Mouse (Mus musculus): Measurements from ENCODE around the gene Cacng5. TPM values are rescaled to one million over a fixed set of nuclear protein-coding genes. Genes with fewer than 3 reads are reported as not detected.

The Cacng5 gene
- polyA plus RNA-seq, 1 experiment from 2014 or later: 0.22 TPM

DNA sequence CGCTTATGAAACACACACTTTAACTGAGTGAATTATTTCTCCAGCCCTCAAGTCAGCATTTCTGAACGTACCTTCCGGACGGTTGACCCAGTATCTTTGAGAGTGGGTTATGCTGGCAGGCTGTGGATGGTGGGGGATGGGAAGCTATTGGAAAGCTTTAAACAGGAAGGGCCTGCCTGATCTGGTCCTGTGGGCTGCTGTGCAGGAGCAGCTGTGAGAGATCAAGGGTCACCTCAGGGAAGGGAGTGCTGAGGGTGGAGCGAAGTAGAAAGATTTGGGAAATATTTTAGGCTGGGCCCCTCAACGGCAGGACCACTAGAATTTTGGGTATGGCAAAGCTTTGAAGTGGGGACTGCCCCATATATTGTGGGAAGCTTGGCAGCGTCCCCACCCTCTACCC is 16.9 kb upstream of the Cacng5 start:
- no peaks in the 10 kb centered on the region for H3K27me3 ChIP-seq (ENCODE audit: insufficient read depth, low read length)
- no peaks in the 10 kb centered on the region for H3K9me3 ChIP-seq (ENCODE audit: low read length)
- no peak overlapping the region for H3K4me2 ChIP-seq (replicated peaks; ENCODE audit: low read depth, low read length)
- 55% methylated on average over 7 of the region's 7 CpGs for WGBS
- H3K4me1 ChIP-seq (ENCODE audit: insufficient read depth, low read length): no peaks in the 10 kb centered on the region
- no peaks in the 10 kb centered on the region for H3K36me3 ChIP-seq (ENCODE audit: insufficient read depth, low read length)
- no peak overlapping the region for H3K27ac ChIP-seq (ENCODE audit: low read length)
- no peak overlapping the region for H3K4me3 ChIP-seq (ENCODE audit: low read length)
- no peak overlapping the region for H3K9ac ChIP-seq (replicated peaks; ENCODE audit: low read length)
- ATAC-seq (ENCODE audit: low FRiP score, low TSS enrichment): no peak

DNA sequence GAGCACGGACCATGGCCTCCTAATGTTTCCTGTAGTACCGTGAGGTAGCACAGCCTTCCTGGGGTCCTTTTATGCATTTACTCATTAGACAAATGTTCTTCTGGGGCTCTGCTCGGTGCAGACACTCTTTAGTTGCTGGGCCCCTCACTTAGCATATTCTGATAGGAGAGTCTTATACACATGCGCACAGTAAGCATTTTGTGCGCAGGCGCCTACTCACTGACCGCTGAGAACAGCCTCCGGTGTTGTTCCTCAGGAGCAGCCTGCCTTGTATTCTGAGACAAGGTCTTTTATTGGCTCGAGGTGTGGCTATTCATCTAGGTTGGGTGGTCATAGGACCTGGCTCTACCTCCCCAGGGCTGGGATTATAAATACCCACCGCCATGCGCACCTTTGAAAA is 16.4 kb upstream of the Cacng5 start:
- H3K4me2 ChIP-seq (replicated peaks; ENCODE audit: low read depth, low read length): no peak overlapping the region
- WGBS: 80% methylated on average over 11 of the region's 11 CpGs
- no peaks in the 10 kb centered on the region for H3K36me3 ChIP-seq (ENCODE audit: insufficient read depth, low read length)
- H3K4me3 ChIP-seq (ENCODE audit: low read length): no peak overlapping the region
- H3K9me3 ChIP-seq (ENCODE audit: low read length): no peaks in the 10 kb centered on the region
- no peak overlapping the region for H3K27ac ChIP-seq (ENCODE audit: low read length)
- no peak overlapping the region for H3K9ac ChIP-seq (replicated peaks; ENCODE audit: low read length)
- no peaks in the 10 kb centered on the region for H3K4me1 ChIP-seq (ENCODE audit: insufficient read depth, low read length)
- ATAC-seq (ENCODE audit: low FRiP score, low TSS enrichment): no peak
- H3K27me3 ChIP-seq (ENCODE audit: insufficient read depth, low read length): no peaks in the 10 kb centered on the region

DNA sequence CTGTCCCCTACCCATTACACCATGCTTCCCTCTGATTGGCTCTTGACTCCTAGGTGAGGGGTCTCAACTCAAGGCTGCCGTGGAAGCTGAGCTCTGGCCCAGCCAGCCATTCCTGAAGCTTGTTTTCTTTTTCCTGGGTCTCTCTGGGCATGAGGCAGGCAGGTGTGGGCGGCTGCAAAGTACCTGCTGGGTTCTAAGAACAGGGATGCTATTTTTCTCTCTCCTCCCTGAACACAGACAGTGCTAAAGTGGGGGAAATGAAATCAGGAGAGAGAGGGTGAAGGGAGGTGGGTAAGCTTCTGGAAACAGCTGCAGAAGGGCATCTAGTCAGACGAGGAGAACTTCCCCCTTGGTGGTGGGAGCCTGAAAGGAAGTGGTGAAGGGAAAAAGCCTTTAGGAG is 14.9 kb upstream of the Cacng5 start:
- H3K4me2 ChIP-seq (replicated peaks; ENCODE audit: low read depth, low read length): no peak overlapping the region
- H3K4me1 ChIP-seq (ENCODE audit: insufficient read depth, low read length): no peaks in the 10 kb centered on the region
- no peaks in the 10 kb centered on the region for H3K36me3 ChIP-seq (ENCODE audit: insufficient read depth, low read length)
- no peak overlapping the region for H3K4me3 ChIP-seq (ENCODE audit: low read length)
- H3K9me3 ChIP-seq (ENCODE audit: low read length): no peaks in the 10 kb centered on the region
- 46% methylated on average over 3 of the region's 3 CpGs for WGBS
- ATAC-seq (ENCODE audit: low FRiP score, low TSS enrichment): no peak
- H3K27me3 ChIP-seq (ENCODE audit: insufficient read depth, low read length): no peaks in the 10 kb centered on the region
- H3K9ac ChIP-seq (replicated peaks; ENCODE audit: low read length): no peak overlapping the region
- no peak overlapping the region for H3K27ac ChIP-seq (ENCODE audit: low read length)

DNA sequence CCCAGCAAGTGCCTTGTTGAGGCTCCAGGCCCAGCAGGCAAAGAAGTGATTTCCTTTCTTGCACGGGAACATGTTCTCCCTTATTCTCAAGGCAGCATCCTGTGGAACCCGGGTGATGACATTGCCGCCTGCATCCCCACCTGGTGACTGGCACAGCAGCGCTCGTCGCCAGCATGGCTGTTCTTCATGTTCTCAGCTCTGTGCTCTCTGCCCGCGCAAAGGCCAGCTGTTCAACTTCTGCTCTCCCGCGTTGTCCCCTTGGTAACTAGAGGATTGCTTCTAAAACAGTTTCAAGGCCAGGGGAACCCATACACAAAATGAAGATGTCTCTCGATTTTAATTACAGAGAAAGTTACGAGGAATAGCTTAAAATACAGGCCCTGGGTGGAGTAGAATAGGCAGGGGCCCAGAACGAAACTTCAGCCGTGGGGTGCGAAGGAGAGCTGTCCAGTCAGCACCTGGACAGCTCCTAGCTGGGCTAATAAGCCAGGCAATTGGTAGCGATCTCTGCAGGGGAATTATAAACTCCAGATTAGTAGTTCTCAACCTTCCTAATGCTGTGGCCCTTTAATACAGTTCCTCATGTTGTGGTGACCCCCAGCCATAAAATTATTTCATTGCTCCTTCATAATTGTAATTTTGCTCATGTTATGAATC is 5.1 kb upstream of the Cacng5 start:
- H3K27me3 ChIP-seq (ENCODE audit: insufficient read depth, low read length): peaks cover 17% of the 10 kb centered on the region; the same call in 1 of the 2 replicates
- H3K9ac ChIP-seq (replicated peaks; ENCODE audit: low read length): no peak overlapping the region
- no peak overlapping the region for H3K4me3 ChIP-seq (ENCODE audit: low read length)
- no peaks in the 10 kb centered on the region for H3K36me3 ChIP-seq (ENCODE audit: insufficient read depth, low read length)
- H3K9me3 ChIP-seq (ENCODE audit: low read length): no peaks in the 10 kb centered on the region
- no peak for ATAC-seq (ENCODE audit: low FRiP score, low TSS enrichment)
- H3K4me2 ChIP-seq (replicated peaks; ENCODE audit: low read depth, low read length): no peak overlapping the region
- no peak overlapping the region for H3K27ac ChIP-seq (ENCODE audit: low read length)
- no peaks in the 10 kb centered on the region for H3K4me1 ChIP-seq (ENCODE audit: insufficient read depth, low read length)
- 46% methylated on average over 16 of the region's 16 CpGs for WGBS

DNA sequence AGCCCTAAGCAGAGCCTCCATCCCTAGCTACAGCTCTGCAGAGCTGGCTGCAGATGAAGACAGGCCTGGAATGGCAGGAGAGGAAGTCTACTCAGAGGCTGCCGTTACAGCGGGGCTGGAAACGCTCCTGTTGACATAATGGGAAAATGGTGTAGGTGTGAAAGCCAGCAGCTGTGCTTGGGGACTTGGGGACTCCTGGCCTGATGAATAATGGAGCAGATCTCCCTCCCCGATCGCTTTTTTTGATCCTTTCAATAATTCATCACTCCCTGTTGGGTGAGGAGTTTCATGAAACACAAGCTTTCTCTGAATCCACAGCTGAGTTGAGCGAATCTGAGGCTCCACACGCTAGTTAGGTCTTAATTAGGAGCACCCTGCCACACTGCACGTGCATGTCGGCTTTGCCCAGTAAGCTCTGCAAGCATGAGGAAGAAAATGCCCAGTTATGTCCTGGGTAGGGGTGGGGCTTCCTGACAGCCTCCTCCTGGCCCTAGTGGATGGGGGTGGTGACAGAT is 2.9 kb upstream of the Cacng5 start:
- no peak overlapping the region for H3K4me2 ChIP-seq (replicated peaks; ENCODE audit: low read depth, low read length)
- no peaks in the 10 kb centered on the region for H3K36me3 ChIP-seq (ENCODE audit: insufficient read depth, low read length)
- 59% methylated on average over 9 of the region's 9 CpGs for WGBS
- no peak overlapping the region for H3K9ac ChIP-seq (replicated peaks; ENCODE audit: low read length)
- H3K4me1 ChIP-seq (ENCODE audit: insufficient read depth, low read length): no peaks in the 10 kb centered on the region
- no peaks in the 10 kb centered on the region for H3K9me3 ChIP-seq (ENCODE audit: low read length)
- H3K4me3 ChIP-seq (ENCODE audit: low read length): no peak overlapping the region
- no peak for ATAC-seq (ENCODE audit: low FRiP score, low TSS enrichment)
- peaks cover 29% of the 10 kb centered on the region for H3K27me3 ChIP-seq (ENCODE audit: insufficient read depth, low read length)
- no peak overlapping the region for H3K27ac ChIP-seq (ENCODE audit: low read length)

DNA sequence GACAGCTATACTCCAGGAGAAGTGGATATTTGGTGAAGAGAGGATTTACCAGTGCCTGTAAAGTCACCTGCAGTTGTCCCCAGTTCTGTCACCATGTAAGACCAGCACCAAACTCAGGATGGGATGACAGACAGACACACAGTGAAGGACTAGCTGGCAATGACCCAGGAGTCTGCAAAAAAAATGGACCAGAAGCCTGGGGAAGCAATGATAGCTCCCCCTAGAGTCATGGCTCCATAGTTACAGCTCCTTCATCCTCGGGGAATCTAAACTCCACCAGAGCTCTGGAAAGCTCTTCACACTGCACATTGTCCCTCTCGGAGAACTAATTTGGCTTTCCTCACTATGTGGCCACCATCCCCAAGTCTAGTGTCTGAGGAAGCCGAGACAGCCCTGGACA is 1.5 kb downstream of the Cacng5 start:
- no peak overlapping the region for H3K4me3 ChIP-seq (ENCODE audit: low read length)
- H3K36me3 ChIP-seq (ENCODE audit: insufficient read depth, low read length): no peaks in the 10 kb centered on the region
- 60% methylated on average over 3 of the region's 3 CpGs for WGBS
- H3K4me1 ChIP-seq (ENCODE audit: insufficient read depth, low read length): no peaks in the 10 kb centered on the region
- no peak for ATAC-seq (ENCODE audit: low FRiP score, low TSS enrichment)
- H3K9me3 ChIP-seq (ENCODE audit: low read length): peaks cover 4% of the 10 kb centered on the region; the same call in 1 of the 2 replicates
- H3K27me3 ChIP-seq (ENCODE audit: insufficient read depth, low read length): peaks cover 26% of the 10 kb centered on the region
- H3K4me2 ChIP-seq (replicated peaks; ENCODE audit: low read depth, low read length): no peak overlapping the region
- no peak overlapping the region for H3K27ac ChIP-seq (ENCODE audit: low read length)
- H3K9ac ChIP-seq (replicated peaks; ENCODE audit: low read length): no peak overlapping the region

DNA sequence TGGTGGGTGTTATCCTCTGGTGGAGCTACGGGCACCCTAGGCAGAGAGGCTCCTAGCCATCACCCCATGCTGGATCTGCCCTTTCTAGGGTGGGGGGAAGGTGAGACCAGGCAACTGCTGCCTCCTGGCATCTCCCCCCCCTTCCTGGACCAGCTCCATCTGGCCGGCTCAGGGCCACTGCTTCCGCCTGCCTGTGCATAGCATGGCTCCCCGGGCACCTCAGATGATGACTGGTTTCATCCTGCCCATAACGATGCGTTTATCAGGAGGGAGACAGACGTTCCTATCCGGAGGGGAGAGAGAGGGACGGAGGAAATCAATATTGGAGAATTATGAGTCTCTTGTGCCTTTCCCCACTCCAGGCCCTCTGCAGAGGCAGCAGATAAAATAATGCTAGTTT is 9.5 kb downstream of the Cacng5 start:
- peaks cover 4% of the 10 kb centered on the region; the same call in 1 of the 2 replicates for H3K9me3 ChIP-seq (ENCODE audit: low read length)
- no peaks in the 10 kb centered on the region for H3K4me1 ChIP-seq (ENCODE audit: insufficient read depth, low read length)
- no peaks in the 10 kb centered on the region for H3K27me3 ChIP-seq (ENCODE audit: insufficient read depth, low read length)
- ATAC-seq (ENCODE audit: low FRiP score, low TSS enrichment): no peak
- no peak overlapping the region for H3K9ac ChIP-seq (replicated peaks; ENCODE audit: low read length)
- 74% methylated on average over 9 of the region's 9 CpGs for WGBS
- no peak overlapping the region for H3K4me3 ChIP-seq (ENCODE audit: low read length)
- H3K4me2 ChIP-seq (replicated peaks; ENCODE audit: low read depth, low read length): no peak overlapping the region
- no peaks in the 10 kb centered on the region for H3K36me3 ChIP-seq (ENCODE audit: insufficient read depth, low read length)
- H3K27ac ChIP-seq (ENCODE audit: low read length): no peak overlapping the region

DNA sequence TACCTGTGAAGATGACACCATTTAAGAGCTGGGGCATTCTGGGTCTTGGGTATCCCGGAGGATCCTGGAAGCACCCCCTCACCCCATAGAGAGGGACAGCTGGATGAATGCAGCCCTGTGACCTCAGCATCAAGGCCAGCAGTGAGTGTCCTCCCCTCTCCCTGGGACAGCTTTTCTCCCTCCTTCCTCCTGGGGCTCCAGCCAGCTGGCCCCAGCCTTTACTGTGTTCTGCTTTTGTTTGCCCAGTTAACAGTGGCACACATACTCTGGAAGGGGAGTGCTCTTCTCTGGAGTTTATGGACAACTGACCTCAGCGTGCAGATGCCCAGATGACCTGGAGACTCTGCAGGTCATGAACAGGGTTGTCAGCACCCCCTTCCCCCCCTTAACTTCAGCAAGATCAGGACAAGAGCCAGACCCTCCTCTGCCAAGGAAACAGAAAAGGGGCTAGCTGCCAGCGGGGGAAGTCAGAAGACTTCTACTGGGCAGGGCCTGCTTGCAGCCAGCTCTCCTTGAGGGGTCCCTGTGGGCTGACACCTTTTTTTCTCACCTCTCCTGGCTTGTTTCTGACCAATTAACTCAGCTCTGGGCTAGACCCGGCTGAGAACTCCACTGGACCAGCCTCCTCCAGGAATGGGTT is 10.8 kb downstream of the Cacng5 start:
- Histone ChIP-seq H3K9me3 (ENCODE audit: low read length) (no peaks in the 10 kb centered on the region), H3K4me2 (replicated peaks; ENCODE audit: low read depth, low read length) (no peak overlapping the region), H3K9ac (replicated peaks; ENCODE audit: low read length) (no peak overlapping the region), H3K27me3 (ENCODE audit: insufficient read depth, low read length) (no peaks in the 10 kb centered on the region), H3K36me3 (ENCODE audit: insufficient read depth, low read length) (no peaks in the 10 kb centered on the region), H3K4me1 (ENCODE audit: insufficient read depth, low read length) (no peaks in the 10 kb centered on the region), H3K4me3 (ENCODE audit: low read length) (no peak overlapping the region), H3K27ac (ENCODE audit: low read length) (no peak overlapping the region)
- ATAC-seq (ENCODE audit: low FRiP score, low TSS enrichment): no peak
- WGBS: 17% methylated on average over 4 of the region's 4 CpGs

DNA sequence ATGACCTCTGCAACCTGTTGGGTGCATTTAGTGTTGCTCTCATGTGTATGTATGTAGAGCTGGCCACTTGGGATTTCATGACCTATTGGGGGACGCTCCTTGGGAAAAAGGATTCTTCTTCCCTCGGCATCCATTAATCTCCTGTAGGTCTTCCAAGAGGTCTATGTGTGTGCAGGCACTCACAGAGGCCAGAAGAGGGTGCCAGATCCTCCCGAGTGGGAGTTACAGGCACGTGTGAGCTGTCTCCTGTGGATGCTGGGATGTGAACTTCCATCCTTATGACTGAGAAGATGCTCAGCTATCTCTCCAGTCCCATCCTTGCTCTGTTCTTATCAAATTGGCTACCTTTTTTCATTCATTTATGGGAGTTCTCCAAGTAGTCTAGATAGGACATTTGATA is 14.4 kb downstream of the Cacng5 start:
- H3K9me3 ChIP-seq (ENCODE audit: low read length): no peaks in the 10 kb centered on the region
- WGBS: 49% methylated on average over 4 of the region's 4 CpGs
- H3K9ac ChIP-seq (replicated peaks; ENCODE audit: low read length): no peak overlapping the region
- no peak overlapping the region for H3K4me3 ChIP-seq (ENCODE audit: low read length)
- no peaks in the 10 kb centered on the region for H3K4me1 ChIP-seq (ENCODE audit: insufficient read depth, low read length)
- no peak overlapping the region for H3K4me2 ChIP-seq (replicated peaks; ENCODE audit: low read depth, low read length)
- H3K27ac ChIP-seq (ENCODE audit: low read length): no peak overlapping the region
- ATAC-seq (ENCODE audit: low FRiP score, low TSS enrichment): no peak
- no peaks in the 10 kb centered on the region for H3K27me3 ChIP-seq (ENCODE audit: insufficient read depth, low read length)
- H3K36me3 ChIP-seq (ENCODE audit: insufficient read depth, low read length): no peaks in the 10 kb centered on the region

DNA sequence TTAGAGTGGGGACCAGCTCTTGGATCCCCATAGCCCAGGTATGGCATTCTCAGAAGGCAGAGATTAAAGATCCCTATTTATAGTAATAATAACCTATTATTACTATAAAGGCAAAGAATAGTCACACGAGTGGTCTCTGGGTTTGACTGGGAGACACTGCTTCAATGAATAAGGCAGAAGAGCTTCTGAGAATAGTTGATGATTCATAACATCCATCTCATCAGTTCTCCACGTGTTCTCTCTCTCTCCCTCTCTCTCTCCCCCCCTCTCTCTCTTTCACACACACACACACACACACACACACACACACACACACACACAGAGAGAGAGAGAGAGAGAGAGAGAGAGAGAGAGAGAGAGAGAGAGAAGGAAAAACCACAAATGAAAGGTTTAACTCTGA is 16.2 kb downstream of the Cacng5 start:
- ATAC-seq (ENCODE audit: low FRiP score, low TSS enrichment): no peak
- H3K9ac ChIP-seq (replicated peaks; ENCODE audit: low read length): no peak overlapping the region

More for the DNA sequence above, 16.2 kb downstream of the Cacng5 start:
- Histone ChIP-seq H3K4me3 (ENCODE audit: low read length) (no peak overlapping the region), H3K36me3 (ENCODE audit: insufficient read depth, low read length) (no peaks in the 10 kb centered on the region), H3K27ac (ENCODE audit: low read length) (no peak overlapping the region), H3K27me3 (ENCODE audit: insufficient read depth, low read length) (no peaks in the 10 kb centered on the region), H3K4me1 (ENCODE audit: insufficient read depth, low read length) (no peaks in the 10 kb centered on the region), H3K9me3 (ENCODE audit: low read length) (no peaks in the 10 kb centered on the region), H3K4me2 (replicated peaks; ENCODE audit: low read depth, low read length) (no peak overlapping the region)
- WGBS: 55% methylated on average over 2 of the region's 2 CpGs
